Mouse (Mus musculus): ENCODE results near the gene Rpusd2. TPM values are rescaled to one million over a fixed set of nuclear protein-coding genes. Genes with fewer than 3 reads are reported as not detected.
"Not testable (repeated sequence)": the region's sequence is repeated elsewhere in the genome, so short reads cannot be mapped to it uniquely, and the experiment has no call there.

Rpusd2 gene
- 1 to 10 TPM; 4.5 to 4.8 TPM for total RNA-seq (2021)
- long read RNA-seq, experiment 1, transcript Rpusd2-201 (3 exons, 2,706 nt), result major isoform, 5 of 5 reads
- long read RNA-seq, experiment 1, partial matches to known transcripts, result 0 of 5 reads
- long read RNA-seq, experiment 1, other reads (novel, unspliced or antisense), result 0 of 5 reads
- long read RNA-seq, experiment 2, partial matches to known transcripts, result 0 of 1 reads
- long read RNA-seq, experiment 2, other reads (novel, unspliced or antisense), result 1 of 1 reads

DNA sequence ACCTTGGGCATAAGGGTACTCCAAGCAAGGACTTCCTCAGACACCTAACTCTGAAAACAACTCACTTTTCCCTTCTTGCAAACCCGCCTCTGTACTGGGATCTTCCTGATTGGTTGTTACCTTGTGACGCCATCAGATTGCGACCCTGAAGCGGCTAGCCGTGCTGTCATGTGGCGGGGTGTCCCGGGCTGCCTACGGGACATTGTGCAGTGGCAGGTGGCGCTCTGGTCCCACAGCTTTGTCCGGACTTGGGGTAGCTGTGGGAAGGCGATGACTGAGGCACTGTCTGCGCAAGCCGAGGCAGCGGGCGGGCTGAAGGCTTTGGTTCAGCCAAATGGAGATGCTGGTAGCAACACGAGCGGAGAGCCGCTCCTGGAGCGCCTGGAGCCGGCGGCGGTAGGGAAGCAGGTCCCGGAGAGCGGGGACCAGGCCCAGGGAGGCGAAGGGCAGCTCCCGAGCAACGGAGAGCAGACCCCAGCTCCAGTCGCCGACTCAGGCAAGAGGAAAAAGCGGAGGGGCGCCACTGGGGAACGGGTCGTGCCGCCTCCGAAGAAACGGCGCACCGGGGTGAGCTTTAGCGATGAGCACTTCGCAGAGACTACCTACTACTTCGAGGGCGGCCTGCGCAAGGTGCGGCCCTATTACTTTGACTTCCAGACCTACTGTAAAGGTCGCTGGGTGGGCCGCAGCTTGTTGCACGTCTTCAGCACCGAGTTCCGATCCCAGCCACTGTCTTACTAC, at the start of gene Rpusd2:
TSS of gene Rpusd2 (plus strand) at position 135 of the 741 bp plus-strand sequence.
- DNase-seq, result peak; percentile 95 to 96

DNA sequence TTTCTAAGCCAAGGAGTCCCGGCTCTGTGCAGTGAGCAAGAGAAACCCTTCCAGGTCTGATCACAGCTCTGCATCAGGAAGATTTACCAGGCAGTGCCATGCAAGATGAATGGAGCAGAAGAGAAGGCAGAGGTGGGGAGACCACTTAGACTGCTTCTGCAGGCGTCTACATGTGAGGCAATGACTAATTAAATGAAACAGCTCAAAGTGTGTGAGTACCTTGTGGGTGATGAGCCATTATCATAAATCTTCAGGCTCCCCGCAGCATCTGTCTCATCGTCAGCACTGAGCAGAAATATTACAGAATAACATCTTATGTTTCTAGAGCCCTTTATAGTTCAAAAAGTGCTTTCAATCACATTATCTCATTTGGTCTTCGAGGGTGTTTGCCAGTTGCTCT, 39.1 kb upstream of the Rpusd2 start:
- DNase-seq, result no peak

DNA sequence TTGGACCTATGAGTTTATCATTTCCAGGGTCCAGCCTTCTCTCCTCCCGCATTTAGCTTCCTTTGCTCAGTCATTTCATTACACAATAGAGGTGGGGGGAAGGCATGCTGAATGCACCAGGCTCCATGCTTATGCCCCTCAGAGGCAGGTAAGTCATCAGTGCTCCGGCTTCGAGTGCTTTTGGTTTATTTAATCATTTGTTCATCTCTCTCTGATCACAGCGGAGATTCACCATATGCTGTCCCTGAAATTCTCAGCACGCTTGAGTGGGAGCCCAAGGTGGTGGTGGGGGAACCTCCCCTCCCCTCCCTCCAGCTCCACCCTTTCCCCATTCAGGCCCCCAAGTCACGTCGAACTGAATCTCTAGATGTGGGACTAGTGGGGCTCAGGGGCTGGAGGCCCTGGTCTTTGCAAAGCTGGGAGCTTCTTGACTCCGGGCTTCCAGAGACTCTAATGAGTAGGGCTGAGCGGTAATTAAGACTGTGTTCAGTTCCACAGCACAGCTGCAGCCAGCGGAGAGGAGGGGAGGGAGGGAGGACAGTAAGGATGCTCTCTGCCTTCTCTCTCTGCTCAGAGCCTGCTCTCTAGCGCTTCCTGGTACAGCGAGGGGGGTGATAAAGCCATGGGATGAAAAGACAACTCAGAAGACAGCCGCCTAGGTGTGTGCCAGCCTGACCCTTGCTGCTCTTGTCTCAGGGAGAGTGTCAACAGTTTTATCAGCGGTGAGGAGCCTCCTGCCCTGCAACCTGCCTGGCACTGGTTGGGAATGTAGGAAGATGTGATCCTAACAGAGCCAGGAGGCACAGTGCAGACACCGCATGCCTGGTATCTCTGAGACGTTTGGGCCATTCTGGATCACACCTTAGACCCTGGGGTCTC, 38.4 kb upstream of the Rpusd2 start:
- DNase-seq, result no peak

DNA sequence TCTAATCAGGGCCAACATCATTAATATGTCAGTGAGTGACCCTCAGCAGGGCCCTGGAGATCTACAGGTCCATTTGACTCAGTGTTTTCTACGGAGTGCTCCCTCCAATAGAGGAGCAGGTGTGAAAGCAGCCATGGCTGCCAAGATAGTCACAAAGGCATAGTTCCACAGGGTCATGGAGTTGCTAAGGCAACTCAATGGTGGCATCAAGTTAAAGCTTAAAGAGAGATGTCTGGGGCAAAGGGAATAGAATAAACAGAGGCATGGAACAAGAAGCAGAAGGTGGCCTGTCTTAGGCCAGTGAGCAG, 37.8 kb upstream of the Rpusd2 start:
- no peak for DNase-seq

DNA sequence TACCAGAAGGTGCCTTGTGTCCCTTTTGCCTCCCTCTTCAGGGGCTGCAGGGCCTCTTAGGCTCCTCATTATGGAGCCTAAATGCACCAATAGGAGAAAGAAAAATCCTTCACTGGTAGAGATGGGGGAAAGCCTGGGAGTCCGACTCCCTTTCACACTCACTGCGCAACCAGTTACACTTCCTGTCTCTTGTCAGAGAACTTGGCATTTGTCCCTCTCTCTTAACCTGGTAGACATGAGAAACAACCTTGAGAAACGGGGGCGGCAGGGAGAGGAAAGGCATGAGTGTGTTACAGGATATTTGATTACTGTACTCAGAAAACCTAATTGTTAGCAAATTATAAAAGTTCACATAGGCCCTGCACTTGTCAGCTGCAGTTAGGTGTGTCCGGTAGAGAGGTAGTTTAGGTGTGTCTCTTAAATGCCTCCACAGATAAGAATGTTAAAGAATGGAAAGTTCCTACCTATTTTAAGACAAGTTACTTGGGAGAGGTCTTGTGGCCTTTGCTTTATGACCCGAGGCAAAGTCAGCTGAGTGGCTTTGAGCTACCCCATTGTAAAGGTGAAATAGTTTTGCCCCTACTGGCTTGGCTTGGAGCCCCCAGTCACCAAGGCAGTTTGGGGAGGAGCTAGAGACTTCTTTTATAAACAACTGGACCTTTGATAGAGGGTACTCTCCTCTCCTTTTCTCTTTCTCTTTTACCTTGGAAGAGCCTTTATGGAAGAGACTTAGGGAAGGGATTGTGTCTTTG, 36.3 kb upstream of the Rpusd2 start:
- DNase-seq, result no peak

DNA sequence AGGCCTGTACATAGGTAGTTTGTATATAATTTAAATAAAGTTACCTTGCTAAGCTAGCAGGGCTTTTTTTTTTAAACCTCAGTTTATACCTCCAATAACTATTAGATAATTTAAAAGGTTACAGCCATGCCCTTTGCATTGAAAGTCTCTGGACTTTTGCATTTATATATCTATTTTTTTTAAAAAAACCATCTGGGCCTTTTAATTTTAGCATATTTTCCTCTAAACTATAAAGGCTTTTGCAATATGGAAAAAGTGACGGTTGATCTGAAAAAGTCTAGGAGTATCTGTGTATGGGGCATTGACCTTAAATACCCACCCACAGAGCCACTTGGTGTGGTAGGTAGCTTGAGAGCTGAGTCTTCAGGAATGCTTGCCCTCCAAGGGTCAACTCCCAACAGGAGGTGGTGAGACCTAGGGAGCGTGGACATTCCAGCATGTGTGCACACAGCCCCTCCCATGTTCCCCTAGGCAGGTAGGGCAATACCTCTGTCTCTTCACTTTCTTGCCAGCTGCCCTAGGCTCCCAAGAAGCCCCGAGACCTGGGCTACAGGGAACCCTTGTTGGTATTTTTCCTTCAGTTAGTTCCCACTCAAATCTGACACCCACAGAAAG, 35.5 kb upstream of the Rpusd2 start:
- no peak for DNase-seq

DNA sequence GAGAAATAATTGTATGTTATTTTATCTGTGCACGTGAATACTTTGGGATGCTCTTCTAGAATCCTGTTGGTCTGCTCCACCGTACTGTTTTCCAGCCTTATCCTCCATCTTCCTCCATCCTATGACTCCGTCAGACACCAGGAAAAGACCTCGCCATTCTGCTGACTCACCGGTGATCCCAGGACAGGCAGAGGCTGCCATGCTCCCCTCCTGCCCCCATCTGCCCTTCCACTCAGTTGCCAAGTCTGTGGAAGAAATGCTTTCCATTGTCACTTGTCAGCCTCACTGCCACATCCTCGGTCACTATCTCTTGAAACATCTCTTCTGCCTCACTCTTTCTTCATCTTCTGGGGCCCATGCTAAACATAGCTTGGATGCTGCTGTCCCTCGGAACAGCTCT, 27.7 kb upstream of the Rpusd2 start:
- no peak for DNase-seq

DNA sequence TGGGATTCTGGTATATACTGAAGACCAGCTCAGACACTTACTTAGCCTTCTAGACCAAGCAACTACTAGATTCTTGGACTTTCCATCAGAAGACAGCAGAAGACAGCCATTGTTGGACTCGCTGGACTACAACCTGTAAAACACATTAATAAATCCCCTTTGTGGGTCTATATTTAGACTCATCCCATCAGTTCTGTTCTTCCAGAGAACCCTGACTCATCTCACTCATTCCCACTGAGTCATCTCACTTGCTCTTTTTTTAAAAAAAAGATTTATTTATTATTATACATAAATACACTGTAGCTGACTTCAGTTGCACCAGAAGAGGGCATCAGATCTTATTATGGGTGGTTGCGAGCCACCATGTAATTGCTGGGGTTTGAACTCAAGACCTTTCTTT, 25.2 kb upstream of the Rpusd2 start:
- no peak for DNase-seq

DNA sequence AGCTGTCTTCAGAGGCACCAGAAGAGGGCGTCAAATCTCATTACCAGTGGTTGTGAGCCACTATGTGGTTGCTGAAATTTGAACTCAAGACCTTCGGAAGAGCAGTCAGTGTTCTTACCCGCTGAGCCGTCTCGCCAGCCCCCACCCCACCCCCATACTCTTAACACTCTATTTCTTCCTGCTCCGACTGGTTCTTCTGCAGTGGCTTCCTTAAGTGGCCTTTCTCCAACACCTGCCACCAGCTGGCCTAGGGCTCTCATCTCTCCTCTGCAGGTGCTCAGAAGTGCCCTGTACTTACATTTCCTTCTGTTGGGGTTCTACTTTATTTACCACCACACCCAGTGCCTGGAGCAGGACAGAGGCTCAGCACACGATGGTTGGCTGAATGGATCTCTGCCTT, 19.6 kb upstream of the Rpusd2 start:
- no peak for DNase-seq

DNA sequence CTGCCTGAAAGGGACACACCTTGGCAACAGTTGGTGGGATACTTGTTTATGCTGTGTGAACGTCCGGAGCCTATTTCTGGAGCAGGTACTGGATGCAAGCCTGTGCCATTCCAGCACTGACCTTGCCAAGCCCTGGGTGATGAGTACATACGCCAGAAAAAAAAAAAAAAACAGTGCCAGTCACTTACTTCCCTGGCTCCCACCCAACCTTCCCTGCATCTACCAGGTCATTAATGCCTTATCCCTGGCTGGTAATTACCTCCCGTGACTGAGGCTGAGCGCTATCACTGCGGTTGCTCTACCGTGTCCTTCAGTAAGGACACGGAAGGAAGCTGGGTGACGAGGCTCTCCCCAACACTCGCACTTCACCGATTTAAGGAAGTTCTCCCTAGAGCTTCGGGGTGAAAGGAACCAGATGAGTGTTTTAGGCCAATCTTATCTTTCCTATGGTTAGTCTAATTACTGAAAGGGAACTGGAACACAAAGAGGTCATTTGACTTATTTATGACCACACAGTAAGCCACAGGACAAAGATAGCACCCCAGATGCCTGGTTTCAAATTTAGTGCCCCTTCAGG, 18.9 kb upstream of the Rpusd2 start:
- peak; percentile 78 to 83 for DNase-seq

DNA sequence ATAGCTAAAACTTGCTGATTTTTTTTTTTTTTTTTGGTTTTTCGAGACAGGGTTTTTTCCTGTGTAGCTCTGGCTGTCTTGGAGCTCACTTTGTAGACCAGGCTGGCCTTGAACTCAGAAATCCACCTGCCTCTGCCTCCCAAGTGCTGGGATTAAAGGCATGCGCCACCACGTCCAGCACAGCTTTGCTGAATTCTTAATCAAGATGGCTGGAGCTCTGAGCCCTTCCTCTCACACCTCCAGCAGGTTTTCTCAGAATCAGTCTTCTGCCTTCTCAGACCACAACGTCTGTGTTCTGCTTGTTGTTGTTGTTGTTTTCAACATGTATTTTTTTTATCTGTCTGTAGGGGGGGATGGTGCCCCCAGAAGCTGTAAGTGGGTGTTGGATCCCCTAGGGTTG, 18.3 kb upstream of the Rpusd2 start:
- not testable (repeated sequence) for DNase-seq

DNA sequence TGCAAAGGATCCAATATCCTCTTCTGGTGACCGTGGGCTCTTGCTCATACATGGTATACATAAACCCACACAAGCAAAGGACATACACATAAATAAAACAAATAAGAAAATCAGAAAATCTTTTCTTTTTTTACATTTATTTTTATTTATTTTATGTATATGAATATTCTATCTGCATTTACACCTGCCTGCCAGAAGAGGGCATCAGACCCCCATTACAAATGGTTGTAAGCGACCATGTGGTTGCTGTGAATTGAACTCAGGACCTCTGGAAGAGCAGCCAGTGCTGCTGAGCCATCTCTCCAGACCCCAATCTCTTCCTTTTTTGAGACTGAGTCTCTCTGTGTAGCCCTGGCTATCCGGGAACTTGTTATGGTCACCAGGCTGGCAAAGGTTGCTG, 16.9 kb upstream of the Rpusd2 start:
- no peak for DNase-seq

DNA sequence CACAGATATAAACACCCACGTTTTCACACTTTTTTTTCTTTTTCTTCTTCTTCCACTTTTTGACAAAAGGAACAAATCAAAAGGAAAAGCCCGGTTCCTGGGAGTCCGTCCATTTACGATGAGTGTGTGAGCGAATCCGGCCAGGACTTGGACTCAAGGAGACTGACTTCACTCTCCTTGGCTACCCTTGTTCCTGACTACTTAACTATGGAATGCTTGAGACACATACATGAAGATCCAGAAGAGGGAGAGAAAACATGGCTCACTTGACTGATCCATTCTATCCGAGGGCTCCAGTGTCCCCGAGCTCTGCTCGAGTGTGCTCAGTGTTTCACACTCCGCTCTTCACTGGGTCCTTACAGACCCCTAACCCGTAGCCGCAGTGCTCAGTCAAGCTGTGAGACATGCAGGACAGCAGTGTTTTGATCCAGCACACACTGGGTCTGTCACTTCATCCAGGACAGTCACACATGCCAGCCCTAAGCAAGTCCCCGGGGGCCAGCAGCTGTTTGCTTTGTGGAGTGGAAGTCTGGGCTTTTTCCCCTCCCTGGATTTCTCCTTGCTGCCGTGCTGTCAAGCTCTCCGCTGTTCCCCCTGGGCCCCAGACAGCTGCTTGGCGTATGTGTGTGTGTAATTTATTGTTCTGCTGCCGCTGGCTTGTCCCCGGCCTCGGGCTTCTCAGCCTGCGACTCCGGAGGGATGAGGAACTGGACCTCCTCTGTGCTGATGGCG, 16.0 kb upstream of the Rpusd2 start:
- DNase-seq, result peak; percentile 75

DNA sequence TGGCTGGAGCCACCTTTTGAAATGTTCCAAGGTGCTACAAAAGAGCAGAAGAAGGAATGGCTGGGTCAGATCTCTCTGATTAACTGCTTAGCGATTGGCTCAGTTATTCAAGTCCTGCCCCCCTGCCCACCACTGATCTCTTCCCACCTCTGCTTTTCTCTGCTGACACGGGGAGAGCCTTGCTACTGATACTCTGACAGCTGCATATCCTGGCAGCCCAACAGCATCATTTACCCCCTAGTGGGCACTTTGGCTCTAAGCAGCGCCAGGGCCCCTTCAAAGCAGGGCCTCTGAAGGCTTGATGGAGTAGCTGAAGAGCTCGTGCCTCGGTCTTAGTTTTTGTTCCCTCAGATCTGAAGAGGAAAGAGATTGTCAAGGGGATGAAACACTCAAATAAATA, 15.5 kb upstream of the Rpusd2 start:
- DNase-seq, result peak in 1 of 2 experiments; percentile 15

DNA sequence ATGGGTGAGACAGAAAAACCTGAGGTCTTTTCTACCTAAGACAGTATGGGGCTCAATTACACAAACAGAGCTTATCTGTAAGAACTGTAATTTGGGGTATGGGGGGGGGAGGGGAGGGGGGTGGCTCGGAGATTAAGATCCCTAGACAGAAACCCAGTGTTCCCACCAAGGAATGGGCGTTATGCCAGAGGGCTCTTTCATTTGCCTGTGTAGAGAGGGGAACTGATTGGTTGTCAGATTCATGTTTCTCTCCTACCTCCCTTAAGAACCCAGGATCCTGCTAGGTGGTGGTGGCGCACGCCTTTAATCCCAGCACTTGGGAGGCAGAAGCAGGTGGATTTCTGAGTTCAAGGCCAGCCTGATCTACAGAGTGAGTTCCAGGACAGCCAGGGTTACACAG, 15.1 kb upstream of the Rpusd2 start:
- no peak for DNase-seq

DNA sequence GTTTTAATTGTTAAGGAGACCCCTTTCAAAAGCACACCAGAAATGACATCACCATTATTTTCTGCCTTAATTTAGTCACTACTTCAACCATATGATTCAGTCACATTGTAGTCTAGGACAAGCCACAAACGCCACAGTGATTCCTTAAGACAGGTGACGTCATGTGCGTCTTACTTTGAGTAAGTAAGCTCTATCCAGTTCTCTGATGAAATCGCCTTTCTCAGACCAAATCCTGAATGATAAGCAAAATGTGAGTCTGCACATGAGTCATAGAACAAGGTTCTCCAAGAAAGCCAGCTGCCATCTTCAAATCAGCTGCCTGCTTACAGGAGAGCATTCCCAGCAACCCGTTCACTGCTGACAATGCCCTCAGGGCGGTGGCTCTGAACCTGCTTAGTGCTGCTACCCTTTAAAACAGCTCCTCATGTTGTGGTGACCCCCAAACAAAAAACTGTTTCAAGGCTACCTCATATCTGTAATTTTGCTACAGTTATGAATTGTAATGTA, 11.4 kb upstream of the Rpusd2 start:
- DNase-seq, result no peak

DNA sequence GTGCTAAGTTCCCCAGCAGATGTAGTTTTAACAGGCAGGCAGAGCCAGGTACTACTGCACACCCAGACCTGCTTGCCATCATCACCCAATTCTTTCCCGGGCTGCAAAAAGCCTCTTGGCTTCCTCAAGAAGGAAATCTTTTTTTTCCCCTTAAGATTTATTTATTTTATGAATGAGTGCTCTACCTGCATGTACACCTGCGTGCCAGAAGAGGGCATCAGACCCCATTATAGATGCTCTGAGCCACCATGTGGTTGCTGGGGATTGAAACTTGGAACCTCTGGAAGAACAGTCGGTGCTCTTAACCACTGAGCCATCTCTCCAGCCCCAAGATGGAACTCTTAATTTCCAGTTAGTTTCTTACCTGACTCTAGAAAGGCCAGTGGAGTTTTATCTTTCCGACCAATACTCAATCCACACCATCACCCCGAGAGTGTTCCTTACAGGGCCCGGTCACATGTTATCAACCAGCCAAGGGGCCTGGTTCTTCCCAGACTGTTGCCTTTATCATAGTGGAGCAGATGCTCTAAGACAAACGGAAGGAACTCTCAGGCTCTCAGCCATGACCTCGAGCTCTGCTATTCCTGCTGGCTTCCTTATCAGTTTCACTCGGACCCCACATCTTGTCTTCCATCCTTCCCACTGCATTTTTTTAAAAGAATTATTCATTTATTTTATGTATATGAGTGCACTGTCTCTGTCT, 9.9 kb upstream of the Rpusd2 start:
- DNase-seq, result no peak

DNA sequence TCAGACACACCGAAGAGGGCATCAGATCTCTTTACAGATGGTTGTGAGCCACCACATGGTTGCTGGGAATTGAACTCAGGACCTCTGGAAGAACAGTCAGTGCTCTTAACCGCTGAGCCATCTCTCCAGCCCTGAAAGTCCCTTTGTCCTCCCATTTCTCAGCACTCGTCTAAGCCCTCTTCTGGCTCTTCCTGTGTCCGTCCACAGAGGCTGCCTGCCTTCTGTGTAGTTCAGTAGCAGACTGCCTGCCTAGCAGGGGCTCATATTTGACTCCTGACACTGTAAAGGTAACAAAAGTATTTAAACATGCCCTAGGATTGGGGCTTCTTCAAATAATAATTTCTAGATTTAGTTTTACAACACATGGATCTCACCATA, 9.4 kb upstream of the Rpusd2 start:
- DNase-seq, result no peak

DNA sequence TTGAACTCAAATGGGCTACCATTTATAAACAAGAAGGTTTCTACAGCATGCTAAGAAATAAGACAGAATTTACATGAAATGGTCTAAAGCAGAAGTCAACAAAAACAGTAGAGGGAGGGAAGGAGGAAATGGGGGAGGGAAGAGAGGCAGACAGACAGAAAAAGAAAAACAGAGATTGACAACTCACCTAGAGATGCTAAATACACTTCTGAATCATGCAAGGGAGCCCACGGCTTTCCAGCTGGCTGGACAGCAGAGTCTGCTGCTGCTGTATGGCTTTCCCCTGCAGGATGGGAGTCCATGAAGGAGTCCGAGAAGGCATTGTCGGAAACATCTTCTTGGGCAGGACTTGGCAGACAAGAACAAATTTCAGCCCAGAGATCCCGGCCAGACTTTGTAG, 7.6 kb upstream of the Rpusd2 start:
- DNase-seq, result no peak

DNA sequence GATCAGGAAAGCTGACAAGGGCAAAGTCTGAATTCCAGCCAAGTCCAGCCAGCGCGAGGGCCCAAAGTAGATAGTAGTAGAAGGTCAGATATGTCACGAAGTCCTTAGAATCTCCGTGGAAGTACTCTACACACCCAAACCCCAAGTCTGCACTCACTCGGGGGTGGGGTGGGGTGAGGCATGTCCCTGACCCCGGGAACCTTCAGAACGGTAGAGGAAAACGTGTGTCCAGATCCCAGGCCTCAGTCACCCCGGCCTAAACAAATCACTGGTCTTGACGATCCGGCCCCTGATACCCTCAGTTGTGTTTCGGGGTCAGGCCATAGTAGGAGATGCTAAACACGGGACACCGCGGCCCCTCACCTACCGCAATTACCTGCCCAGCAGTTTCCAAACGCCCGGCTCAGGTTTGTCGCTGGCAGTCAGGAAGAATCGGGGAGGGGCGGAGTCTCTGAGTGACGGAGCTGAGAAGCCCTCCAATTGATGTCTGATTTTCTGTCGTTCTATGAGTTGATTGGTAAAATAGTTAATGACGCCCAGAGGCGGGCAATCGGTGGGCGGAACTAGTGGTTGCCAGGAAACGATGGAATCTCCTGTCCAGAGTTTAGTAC, 5.5 kb upstream of the Rpusd2 start, which contains the start of gene Ccdc32:
TSS of gene Ccdc32 (minus strand) at position 453 of the 611 bp plus-strand sequence.
- DNase-seq, result peak; percentile 96 to 99

All from heart, adult 18-20 months (tissue).